Mouse (Mus musculus): Measurements from ENCODE around the gene Rpl18a. TPM values are rescaled to one million over a fixed set of nuclear protein-coding genes. Genes with fewer than 3 reads are reported as not detected.

Gene Rpl18a
- polyA plus RNA-seq, 1 experiment from 2014 or later: 2,427 TPM

- peak overlapping the region; percentile 48 for H3K4me3 ChIP-seq (ENCODE audit: low read depth, low read length)
- peaks cover 21% of the 10 kb centered on the region for H3K4me1 ChIP-seq (ENCODE audit: control insufficient read depth, insufficient read depth, low read length)
- 8% methylated on average over 33 of the region's 33 CpGs for WGBS
- peak overlapping the region; percentile 80 for H3K4me2 ChIP-seq (ENCODE audit: low read depth, low read length)
- no peaks in the 10 kb centered on the region for H3K27me3 ChIP-seq (ENCODE audit: control insufficient read depth, insufficient read depth, low read length)
- no peak overlapping the region for H3K27ac ChIP-seq (ENCODE audit: low read depth, low read length)
- no peaks in the 10 kb centered on the region; the same call in 1 of the 2 replicates for H3K36me3 ChIP-seq (ENCODE audit: control insufficient read depth, insufficient read depth, low read length)
- peak; percentile 80 for ATAC-seq (ENCODE audit: low read depth)
- H3K9me3 ChIP-seq (ENCODE audit: control insufficient read depth, low read length): no peaks in the 10 kb centered on the region
- peak overlapping the region; percentile 50 for H3K9ac ChIP-seq (replicated peaks; ENCODE audit: low read depth, low read length)
These were observed 40.5 kb downstream of the Rpl18a start for GRCm38 (mm10) chr8:70856541-70857197.

- Histone ChIP-seq H3K9me3 (ENCODE audit: control insufficient read depth, low read length) (no peaks in the 10 kb centered on the region), H3K4me3 (ENCODE audit: low read depth, low read length) (peak overlapping the region; percentile 48; the same call in 1 of the 2 replicates), H3K4me1 (ENCODE audit: control insufficient read depth, insufficient read depth, low read length) (peaks cover 21% of the 10 kb centered on the region), H3K9ac (replicated peaks; ENCODE audit: low read depth, low read length) (no peak overlapping the region), H3K4me2 (ENCODE audit: low read depth, low read length) (peak overlapping the region; percentile 80; the same call in 1 of the 2 replicates), H3K27ac (ENCODE audit: low read depth, low read length) (no peak overlapping the region), H3K36me3 (ENCODE audit: control insufficient read depth, insufficient read depth, low read length) (no peaks in the 10 kb centered on the region; the same call in 1 of the 2 replicates), H3K27me3 (ENCODE audit: control insufficient read depth, insufficient read depth, low read length) (no peaks in the 10 kb centered on the region)
- ATAC-seq (ENCODE audit: low read depth): no peak
- WGBS: 73% methylated on average over 5 of the region's 5 CpGs
These were observed 41.2 kb downstream of the Rpl18a start for GRCm38 (mm10) chr8:70856028-70856427.

DNA sequence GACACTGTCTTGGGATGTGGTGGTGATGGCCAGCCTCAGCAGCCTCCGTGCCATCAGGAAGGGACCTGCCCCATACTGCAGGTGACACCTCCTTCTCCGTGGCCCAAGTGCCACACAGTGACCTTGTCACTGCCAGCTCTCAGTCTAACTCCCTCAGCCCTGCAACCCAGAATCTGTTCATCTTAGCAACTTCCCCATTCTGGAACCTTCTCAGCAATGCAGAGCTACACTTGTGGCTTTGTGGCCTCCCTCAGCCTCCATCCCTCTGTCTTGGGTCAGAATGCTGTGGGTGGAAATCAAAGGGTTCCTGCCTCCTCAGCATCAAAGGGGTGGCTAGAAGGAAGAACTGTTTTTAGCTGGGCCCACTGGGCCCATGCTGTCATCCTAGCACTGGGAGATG, 43.3 kb downstream of the Rpl18a start:
- no peaks in the 10 kb centered on the region for H3K27me3 ChIP-seq (ENCODE audit: control insufficient read depth, insufficient read depth, low read length)
- no peak overlapping the region for H3K9ac ChIP-seq (replicated peaks; ENCODE audit: low read depth, low read length)
- H3K4me1 ChIP-seq (ENCODE audit: control insufficient read depth, insufficient read depth, low read length): peaks cover 21% of the 10 kb centered on the region
- ATAC-seq (ENCODE audit: low read depth): no peak
- 92% methylated on average over 2 of the region's 2 CpGs for WGBS
- H3K4me2 ChIP-seq (ENCODE audit: low read depth, low read length): no peak overlapping the region
- H3K27ac ChIP-seq (ENCODE audit: low read depth, low read length): no peak overlapping the region
- no peaks in the 10 kb centered on the region; the same call in 1 of the 2 replicates for H3K36me3 ChIP-seq (ENCODE audit: control insufficient read depth, insufficient read depth, low read length)
- H3K4me3 ChIP-seq (ENCODE audit: low read depth, low read length): no peak overlapping the region
- H3K9me3 ChIP-seq (ENCODE audit: control insufficient read depth, low read length): no peaks in the 10 kb centered on the region

DNA sequence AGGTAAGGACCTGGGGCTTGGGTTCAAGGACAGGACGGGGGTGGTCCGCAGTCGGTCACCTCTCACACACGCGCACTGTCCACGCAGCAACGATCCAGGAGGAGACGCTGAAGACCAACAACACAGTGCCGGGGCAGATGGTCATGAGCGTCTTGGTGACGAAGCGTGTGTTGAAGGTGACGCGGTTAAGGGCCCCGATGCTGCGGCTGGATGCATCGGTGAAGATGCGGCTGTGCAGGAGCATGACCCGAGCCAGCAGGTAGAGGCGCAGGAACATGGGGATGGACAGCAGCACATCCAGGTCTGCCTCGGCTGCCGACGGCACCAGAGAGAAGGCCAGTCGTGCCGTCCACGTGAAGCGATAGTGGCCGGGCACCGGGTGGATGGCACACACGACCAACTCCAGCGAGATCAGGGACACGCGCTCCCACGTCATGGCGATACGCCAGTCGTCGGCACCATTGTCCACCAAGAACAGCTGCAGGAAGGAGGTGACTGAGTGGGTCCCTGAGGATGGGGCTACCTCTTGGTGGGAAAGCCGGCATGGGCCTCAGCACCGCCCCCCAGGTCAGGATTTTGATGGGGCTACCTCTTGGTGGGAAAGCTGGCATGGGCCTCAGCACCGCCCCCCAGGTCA, 44.5 kb downstream of the Rpl18a start:
- H3K9me3 ChIP-seq (ENCODE audit: control insufficient read depth, low read length): no peaks in the 10 kb centered on the region
- H3K27me3 ChIP-seq (ENCODE audit: control insufficient read depth, insufficient read depth, low read length): no peaks in the 10 kb centered on the region
- H3K27ac ChIP-seq (ENCODE audit: low read depth, low read length): no peak overlapping the region
- H3K4me2 ChIP-seq (ENCODE audit: low read depth, low read length): no peak overlapping the region
- no peak overlapping the region for H3K4me3 ChIP-seq (ENCODE audit: low read depth, low read length)
- H3K9ac ChIP-seq (replicated peaks; ENCODE audit: low read depth, low read length): no peak overlapping the region
- 92% methylated on average over 41 of the region's 41 CpGs for WGBS
- peaks cover 14% of the 10 kb centered on the region for H3K4me1 ChIP-seq (ENCODE audit: control insufficient read depth, insufficient read depth, low read length)
- H3K36me3 ChIP-seq (ENCODE audit: control insufficient read depth, insufficient read depth, low read length): no peaks in the 10 kb centered on the region; the same call in 1 of the 2 replicates
- ATAC-seq (ENCODE audit: low read depth): no peak

GRCm38 (mm10) chr8:70851837-70852236, 45.4 kb downstream of the Rpl18a start:
- Histone ChIP-seq H3K27ac (ENCODE audit: low read depth, low read length) (no peak overlapping the region), H3K9me3 (ENCODE audit: control insufficient read depth, low read length) (no peaks in the 10 kb centered on the region), H3K9ac (replicated peaks; ENCODE audit: low read depth, low read length) (no peak overlapping the region), H3K4me2 (ENCODE audit: low read depth, low read length) (no peak overlapping the region), H3K4me1 (ENCODE audit: control insufficient read depth, insufficient read depth, low read length) (peaks cover 5% of the 10 kb centered on the region; the same call in 1 of the 2 replicates), H3K4me3 (ENCODE audit: low read depth, low read length) (no peak overlapping the region), H3K36me3 (ENCODE audit: control insufficient read depth, insufficient read depth, low read length) (no peaks in the 10 kb centered on the region; the same call in 1 of the 2 replicates), H3K27me3 (ENCODE audit: control insufficient read depth, insufficient read depth, low read length) (no peaks in the 10 kb centered on the region)
- WGBS: 51% methylated on average over 6 of the region's 6 CpGs
- no peak; the same call in 1 of the 2 replicates for ATAC-seq (ENCODE audit: low read depth)

DNA sequence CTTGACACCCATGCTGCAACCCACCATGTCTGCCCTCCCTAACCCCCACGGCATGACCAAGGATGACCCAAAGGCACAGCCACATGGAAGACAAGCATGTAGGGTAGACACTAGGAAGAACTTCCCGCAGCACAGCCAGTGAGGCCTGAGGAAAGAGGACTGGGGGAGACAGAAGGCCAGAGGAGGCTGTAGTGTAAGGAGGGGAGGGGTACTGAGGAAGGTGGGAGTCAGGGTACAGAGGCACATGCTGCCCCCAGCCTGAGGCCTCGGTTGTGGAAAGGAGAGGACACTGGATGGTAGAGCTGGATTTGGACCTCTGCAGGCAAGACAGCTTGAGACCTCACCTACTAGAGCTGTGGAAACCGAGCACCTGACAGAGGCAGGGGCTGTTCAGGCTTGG, 46.3 kb downstream of the Rpl18a start:
- no peak overlapping the region for H3K4me3 ChIP-seq (ENCODE audit: low read depth, low read length)
- no peak overlapping the region for H3K4me2 ChIP-seq (ENCODE audit: low read depth, low read length)
- no peaks in the 10 kb centered on the region for H3K27me3 ChIP-seq (ENCODE audit: control insufficient read depth, insufficient read depth, low read length)
- no peak for ATAC-seq (ENCODE audit: low read depth)
- no peak overlapping the region for H3K27ac ChIP-seq (ENCODE audit: low read depth, low read length)
- H3K9ac ChIP-seq (replicated peaks; ENCODE audit: low read depth, low read length): no peak overlapping the region
- no peaks in the 10 kb centered on the region for H3K4me1 ChIP-seq (ENCODE audit: control insufficient read depth, insufficient read depth, low read length)
- no peaks in the 10 kb centered on the region; the same call in 1 of the 2 replicates for H3K36me3 ChIP-seq (ENCODE audit: control insufficient read depth, insufficient read depth, low read length)
- whole genome bisulfite sequencing: 89% methylated on average over 4 of the region's 4 CpGs
- no peaks in the 10 kb centered on the region for H3K9me3 ChIP-seq (ENCODE audit: control insufficient read depth, low read length)

DNA sequence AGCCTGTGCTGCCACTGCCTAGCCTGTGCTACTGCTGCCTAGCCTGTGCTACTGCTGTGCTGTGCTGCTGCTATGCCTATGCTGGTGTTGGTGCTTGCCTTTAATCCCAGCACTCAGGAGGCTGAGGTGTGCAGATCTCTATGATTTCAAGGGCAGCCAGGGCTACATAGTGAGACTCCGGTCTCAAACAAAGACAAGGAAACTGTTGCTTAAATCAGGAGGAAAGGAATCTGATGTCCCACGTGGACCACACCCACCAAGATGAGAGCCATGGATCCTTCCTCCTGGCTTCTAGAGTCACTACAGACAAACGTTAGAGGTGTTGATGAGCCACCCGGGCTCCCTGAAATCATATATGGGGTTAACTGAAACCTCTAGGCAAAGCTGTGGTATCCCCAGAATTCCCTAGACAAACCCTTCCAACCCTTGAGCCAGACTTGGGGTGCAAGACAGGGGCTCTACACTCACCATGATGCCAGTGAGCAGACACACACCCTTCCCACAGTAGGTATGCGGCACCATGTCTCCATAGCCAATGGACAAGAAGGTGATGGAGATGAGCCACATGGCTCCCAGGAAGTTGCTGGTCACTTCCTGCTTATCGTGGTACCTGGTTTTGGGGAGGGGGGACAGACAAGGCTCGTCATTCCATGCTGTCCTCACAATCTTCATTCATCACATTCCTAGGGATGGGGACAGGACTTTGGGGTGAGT, 46.9 kb downstream of the Rpl18a start:
- H3K4me1 ChIP-seq (ENCODE audit: control insufficient read depth, insufficient read depth, low read length): no peaks in the 10 kb centered on the region
- H3K9me3 ChIP-seq (ENCODE audit: control insufficient read depth, low read length): no peaks in the 10 kb centered on the region
- H3K4me3 ChIP-seq (ENCODE audit: low read depth, low read length): no peak overlapping the region
- H3K36me3 ChIP-seq (ENCODE audit: control insufficient read depth, insufficient read depth, low read length): no peaks in the 10 kb centered on the region; the same call in 1 of the 2 replicates
- H3K27me3 ChIP-seq (ENCODE audit: control insufficient read depth, insufficient read depth, low read length): no peaks in the 10 kb centered on the region
- H3K4me2 ChIP-seq (ENCODE audit: low read depth, low read length): no peak overlapping the region
- ATAC-seq (ENCODE audit: low read depth): no peak
- no peak overlapping the region for H3K9ac ChIP-seq (replicated peaks; ENCODE audit: low read depth, low read length)
- 81% methylated on average over 7 of the region's 7 CpGs for WGBS
- H3K27ac ChIP-seq (ENCODE audit: low read depth, low read length): no peak overlapping the region

DNA sequence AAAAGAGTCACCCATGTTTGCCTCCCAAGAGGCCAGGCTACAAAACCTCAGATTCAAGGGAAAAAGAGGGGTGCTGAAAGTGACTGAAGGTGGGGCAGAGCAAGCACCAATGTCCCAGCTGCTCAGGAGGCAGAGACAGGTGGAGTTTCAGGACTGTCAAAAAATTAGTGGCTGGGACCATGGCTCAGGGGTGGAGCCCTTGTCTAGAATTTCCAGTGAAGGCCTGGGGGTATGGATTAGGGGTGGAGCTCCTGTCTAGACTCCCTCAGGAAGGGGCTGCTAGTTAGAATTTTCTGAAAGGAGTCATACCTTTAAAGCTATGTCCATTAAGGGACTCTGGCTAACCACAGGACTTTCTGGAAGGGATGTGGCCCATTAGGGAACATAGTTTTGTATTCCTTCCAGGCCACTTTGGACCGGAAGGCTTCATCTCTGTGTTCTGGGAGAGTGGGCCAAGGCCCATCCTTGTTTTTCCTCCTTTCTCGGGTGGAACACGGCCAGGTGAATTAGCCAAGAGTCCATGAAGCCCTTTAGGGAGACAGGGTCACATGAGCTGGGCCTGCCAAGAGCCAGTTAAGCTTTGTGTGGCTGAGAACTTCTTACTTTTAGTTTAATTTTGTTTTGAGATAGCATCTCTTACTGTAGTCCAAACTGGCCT, 47.8 kb downstream of the Rpl18a start:
- H3K27ac ChIP-seq (ENCODE audit: low read depth, low read length): no peak overlapping the region
- no peak overlapping the region for H3K4me2 ChIP-seq (ENCODE audit: low read depth, low read length)
- no peak for ATAC-seq (ENCODE audit: low read depth)
- no peaks in the 10 kb centered on the region for H3K4me1 ChIP-seq (ENCODE audit: control insufficient read depth, insufficient read depth, low read length)
- no peaks in the 10 kb centered on the region for H3K36me3 ChIP-seq (ENCODE audit: control insufficient read depth, insufficient read depth, low read length)
- H3K4me3 ChIP-seq (ENCODE audit: low read depth, low read length): no peak overlapping the region
- no peak overlapping the region for H3K9ac ChIP-seq (replicated peaks; ENCODE audit: low read depth, low read length)
- 89% methylated on average over 3 of the region's 3 CpGs for WGBS
- H3K9me3 ChIP-seq (ENCODE audit: control insufficient read depth, low read length): no peaks in the 10 kb centered on the region
- no peaks in the 10 kb centered on the region for H3K27me3 ChIP-seq (ENCODE audit: control insufficient read depth, insufficient read depth, low read length)

Measured in neural tube, embryonic 14.5 days (tissue).